Mouse (Mus musculus): ENCODE measurements around the gene Cdkl3. TPM values are rescaled to one million over a fixed set of nuclear protein-coding genes. Genes with fewer than 3 reads are reported as not detected.
A peak's percentile ranks its signal among the peaks of the same experiment; 100 is the strongest.

Cdkl3 gene
- polyA plus RNA-seq, 1 experiment: 2.2 TPM

GRCm38 (mm10) chr11:51960967-51961471 is 43.0 kb upstream of the Cdkl3 start:
- Histone ChIP-seq H3K4me3 (no peak overlapping the region), H3ac (ENCODE audit: control insufficient read depth, insufficient read length) (no peak overlapping the region), H3K27me3 (ENCODE audit: control insufficient read depth, insufficient read depth, insufficient read length) (no peaks in the 10 kb centered on the region), H3K4me2 (ENCODE audit: low read depth) (no peak overlapping the region), H3K36me3 (ENCODE audit: control insufficient read depth, insufficient read depth) (no peaks in the 10 kb centered on the region), H3K79me2 (ENCODE audit: control insufficient read depth, insufficient read depth) (no peaks in the 10 kb centered on the region)
- TF ChIP-seq MYOG (IDR thresholded peaks at IDR 0.05; ENCODE audit: control insufficient read depth in 1 of 3, insufficient read depth in 1 of 3, insufficient read length in 2 of 3, low read depth in 2 of 3) (peak in 1 of 3 experiments; percentile 51), MYOD1 (IDR thresholded peaks at IDR 0.05; ENCODE audit: control insufficient read depth in 1 of 3, insufficient read length in 2 of 3, low read depth in 2 of 3) (peak in 2 of 3 experiments; percentile 30 to 46), POLR2AphosphoS2 (IDR thresholded peaks at IDR 0.05; ENCODE audit: insufficient read length, low read depth) (no peak)

- TF ChIP-seq USF1 (IDR thresholded peaks at IDR 0.05; ENCODE audit: low read depth) (no peak), MYOG (IDR thresholded peaks at IDR 0.05; ENCODE audit: control insufficient read depth in 1 of 3, insufficient read depth in 1 of 3, insufficient read length in 2 of 3, low read depth in 2 of 3) (peak in 2 of 3 experiments; percentile 15 to 54), MYOD1 (IDR thresholded peaks at IDR 0.05; ENCODE audit: control insufficient read depth in 1 of 3, insufficient read length in 2 of 3, low read depth in 2 of 3) (peak in 2 of 3 experiments; percentile 45 to 78)
- H3K79me2 ChIP-seq (ENCODE audit: control insufficient read depth, insufficient read depth): no peaks in the 10 kb centered on the region
- H3K36me3 ChIP-seq (ENCODE audit: control insufficient read depth, insufficient read depth): no peaks in the 10 kb centered on the region
- no peak overlapping the region for H3K4me3 ChIP-seq
- no peak overlapping the region for H3ac ChIP-seq (ENCODE audit: control insufficient read depth, insufficient read length)
- H3K4me2 ChIP-seq (ENCODE audit: low read depth): no peak overlapping the region
- no peaks in the 10 kb centered on the region for H3K27me3 ChIP-seq (ENCODE audit: control insufficient read depth, insufficient read depth, insufficient read length)
These were observed 42.3 kb upstream of the Cdkl3 start for GRCm38 (mm10) chr11:51961761-51962160.

GRCm38 (mm10) chr11:51962277-51962676 is 41.7 kb upstream of the Cdkl3 start:
- Histone ChIP-seq H3K4me3 (no peak overlapping the region), H3K4me2 (ENCODE audit: low read depth) (no peak overlapping the region), H3K36me3 (ENCODE audit: control insufficient read depth, insufficient read depth) (no peaks in the 10 kb centered on the region), H3ac (ENCODE audit: control insufficient read depth, insufficient read length) (no peak overlapping the region), H3K79me2 (ENCODE audit: control insufficient read depth, insufficient read depth) (no peaks in the 10 kb centered on the region), H3K27me3 (ENCODE audit: control insufficient read depth, insufficient read depth, insufficient read length) (no peaks in the 10 kb centered on the region)
- TF ChIP-seq REST (IDR thresholded peaks at IDR 0.05; ENCODE audit: insufficient read depth, insufficient read length): no peak
- no peak for TF ChIP-seq POLR2A (IDR thresholded peaks at IDR 0.05; ENCODE audit: insufficient read length, low read depth)
- TF ChIP-seq TCF3 (IDR thresholded peaks at IDR 0.05; ENCODE audit: insufficient read length, low read depth): no peak
- TF ChIP-seq TCF12 (IDR thresholded peaks at IDR 0.05; ENCODE audit: insufficient read depth, poor library complexity, severe bottlenecking): no peak
- no peak for TF ChIP-seq MAX (IDR thresholded peaks at IDR 0.05; ENCODE audit: low read depth)
- no peak for TF ChIP-seq SRF (IDR thresholded peaks at IDR 0.05; ENCODE audit: control insufficient read depth, insufficient read length, low read depth)
- TF ChIP-seq CEBPB (IDR thresholded peaks at IDR 0.05; ENCODE audit: insufficient read depth, poor library complexity, severe bottlenecking): no peak
- no peak for TF ChIP-seq MYOG (IDR thresholded peaks at IDR 0.05; ENCODE audit: control insufficient read depth in 1 of 3, insufficient read depth in 1 of 3, insufficient read length in 2 of 3, low read depth in 2 of 3)
- TF ChIP-seq POLR2AphosphoS2 (IDR thresholded peaks at IDR 0.05; ENCODE audit: insufficient read length, low read depth): no peak
- no peak for TF ChIP-seq E2F4 (IDR thresholded peaks at IDR 0.05; ENCODE audit: insufficient read depth)
- TF ChIP-seq USF1 (IDR thresholded peaks at IDR 0.05; ENCODE audit: low read depth): no peak
- TF ChIP-seq MYOD1 (IDR thresholded peaks at IDR 0.05; ENCODE audit: control insufficient read depth in 1 of 3, insufficient read length in 2 of 3, low read depth in 2 of 3): no peak

- Histone ChIP-seq H3K79me2 (ENCODE audit: control insufficient read depth, insufficient read depth) (peaks cover 14% of the 10 kb centered on the region), H3K36me3 (ENCODE audit: control insufficient read depth, insufficient read depth) (peaks cover 14% of the 10 kb centered on the region), H3K4me3 (no peak overlapping the region), H3K27me3 (ENCODE audit: control insufficient read depth, insufficient read depth, insufficient read length) (no peaks in the 10 kb centered on the region), H3ac (ENCODE audit: control insufficient read depth, insufficient read length) (no peak overlapping the region), H3K4me2 (ENCODE audit: low read depth) (no peak overlapping the region)
- TF ChIP-seq TCF3 (IDR thresholded peaks at IDR 0.05; ENCODE audit: insufficient read length, low read depth): no peak
- no peak for TF ChIP-seq E2F4 (IDR thresholded peaks at IDR 0.05; ENCODE audit: insufficient read depth)
- TF ChIP-seq SRF (IDR thresholded peaks at IDR 0.05; ENCODE audit: control insufficient read depth, insufficient read length, low read depth): no peak
- TF ChIP-seq MYOG (IDR thresholded peaks at IDR 0.05; ENCODE audit: control insufficient read depth in 1 of 3, insufficient read depth in 1 of 3, insufficient read length in 2 of 3, low read depth in 2 of 3): no peak
- no peak for TF ChIP-seq USF1 (IDR thresholded peaks at IDR 0.05; ENCODE audit: low read depth)
- TF ChIP-seq TCF12 (IDR thresholded peaks at IDR 0.05; ENCODE audit: insufficient read depth, poor library complexity, severe bottlenecking): no peak
- TF ChIP-seq MAX (IDR thresholded peaks at IDR 0.05; ENCODE audit: low read depth): no peak
- no peak for TF ChIP-seq MYOD1 (IDR thresholded peaks at IDR 0.05; ENCODE audit: control insufficient read depth in 1 of 3, insufficient read length in 2 of 3, low read depth in 2 of 3)
- no peak for TF ChIP-seq POLR2AphosphoS2 (IDR thresholded peaks at IDR 0.05; ENCODE audit: insufficient read length, low read depth)
- no peak for TF ChIP-seq POLR2A (IDR thresholded peaks at IDR 0.05; ENCODE audit: insufficient read length, low read depth)
- no peak for TF ChIP-seq CEBPB (IDR thresholded peaks at IDR 0.05; ENCODE audit: insufficient read depth, poor library complexity, severe bottlenecking)
- TF ChIP-seq REST (IDR thresholded peaks at IDR 0.05; ENCODE audit: insufficient read depth, insufficient read length): no peak
These were observed 37.4 kb upstream of the Cdkl3 start for GRCm38 (mm10) chr11:51966651-51967050.
